Mouse (Mus musculus): Measurements from ENCODE around the gene Bloc1s6. TPM values are rescaled to one million over a fixed set of nuclear protein-coding genes. Genes with fewer than 3 reads are reported as not detected.
A peak's percentile ranks its signal among the peaks of the same experiment; 100 is the strongest.

The Bloc1s6 gene
- polyA plus RNA-seq, 1 experiment from 2014 or later = 49.9 TPM

DNA sequence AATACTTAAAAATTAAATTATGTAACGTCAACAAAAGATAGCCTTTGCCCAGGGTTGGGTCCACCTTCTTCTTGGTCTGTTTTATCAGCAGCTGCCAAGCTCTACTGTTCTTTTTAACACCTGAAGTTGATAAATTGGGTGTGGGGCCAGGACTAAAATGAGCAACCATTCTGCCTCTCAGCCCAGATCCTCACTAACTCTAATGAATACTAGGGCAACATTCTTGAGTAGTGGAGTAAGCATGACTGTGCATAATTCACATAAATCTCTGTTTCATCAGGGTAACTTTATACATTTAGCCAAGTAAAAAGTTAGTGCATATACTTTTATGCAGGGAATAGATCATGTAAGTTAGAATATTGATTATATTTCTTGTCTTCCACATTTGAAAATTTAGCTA lies 37.2 kb downstream of the Bloc1s6 start:
- H3K27ac ChIP-seq (ENCODE audit: low read length) = no peak overlapping the region
- 56% methylated on average over 1 of the region's 1 CpGs for WGBS
- H3K9me3 ChIP-seq (replicated peaks; ENCODE audit: control insufficient read depth, low read length) = no peaks in the 10 kb centered on the region
- H3K4me2 ChIP-seq (ENCODE audit: low read depth, low read length) = no peak overlapping the region
- no peak overlapping the region for H3K9ac ChIP-seq (ENCODE audit: low read length)
- no peak for ATAC-seq (ENCODE audit: insufficient read depth, low FRiP score)
- H3K4me3 ChIP-seq (replicated peaks; ENCODE audit: low read length) = no peak overlapping the region
- H3K36me3 ChIP-seq (ENCODE audit: control insufficient read depth, insufficient read depth, low read length) = no peaks in the 10 kb centered on the region
- H3K4me1 ChIP-seq (ENCODE audit: control insufficient read depth, insufficient read depth, low read length) = 0 out of 2 replicates have a peak, but pooled peaks cover 4% of the 10 kb centered on the region
- H3K27me3 ChIP-seq (ENCODE audit: control insufficient read depth, insufficient read depth, low read length) = no peaks in the 10 kb centered on the region

DNA sequence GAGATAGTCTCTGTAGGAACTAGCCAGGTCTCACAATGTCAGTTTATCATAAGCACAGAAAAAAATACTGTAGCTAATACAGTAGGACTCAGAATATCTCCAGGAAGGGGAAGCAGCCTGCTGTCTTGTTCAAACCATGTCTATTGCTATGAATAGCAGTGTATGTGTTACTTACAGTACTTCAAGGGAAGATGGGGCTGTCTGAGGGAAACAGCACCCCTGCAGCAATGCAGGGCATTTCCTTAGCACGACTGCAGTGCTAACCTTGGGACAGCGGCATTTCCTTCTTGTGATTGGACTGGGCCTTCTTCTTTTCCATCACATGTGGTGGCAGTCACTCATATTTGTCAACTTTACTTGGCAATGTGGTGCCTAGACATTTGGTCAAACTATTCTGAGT lies 38.5 kb downstream of the Bloc1s6 start:
- Histone ChIP-seq H3K4me3 (replicated peaks; ENCODE audit: low read length) (no peak overlapping the region), H3K9me3 (replicated peaks; ENCODE audit: control insufficient read depth, low read length) (no peaks in the 10 kb centered on the region), H3K4me1 (ENCODE audit: control insufficient read depth, insufficient read depth, low read length) (0 out of 2 replicates have a peak, but pooled peaks cover 4% of the 10 kb centered on the region), H3K36me3 (ENCODE audit: control insufficient read depth, insufficient read depth, low read length) (no peaks in the 10 kb centered on the region), H3K27ac (ENCODE audit: low read length) (no peak overlapping the region), H3K4me2 (ENCODE audit: low read depth, low read length) (no peak overlapping the region), H3K27me3 (ENCODE audit: control insufficient read depth, insufficient read depth, low read length) (no peaks in the 10 kb centered on the region), H3K9ac (ENCODE audit: low read length) (no peak overlapping the region)
- ATAC-seq (ENCODE audit: insufficient read depth, low FRiP score) = no peak
- 72% methylated on average over 2 of the region's 2 CpGs for WGBS

DNA sequence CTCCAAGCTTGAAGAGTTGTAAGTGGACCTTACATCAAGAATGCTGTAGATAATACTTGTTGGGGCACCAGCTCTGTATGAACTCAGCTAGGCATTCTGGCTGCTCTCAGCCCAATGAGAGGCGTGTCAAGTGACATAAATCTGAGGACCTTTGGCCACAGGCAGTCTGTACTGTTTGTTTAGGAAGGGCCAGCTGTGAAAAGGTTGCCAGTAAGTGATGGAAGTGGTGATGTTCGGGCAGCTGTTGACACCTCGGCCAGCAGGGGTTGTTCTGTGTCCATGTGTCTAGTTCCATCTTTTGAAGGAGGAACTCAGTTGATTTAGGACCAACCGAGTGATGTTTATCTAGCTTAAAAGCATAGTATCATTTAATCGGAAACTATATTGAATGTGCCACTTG lies 41.7 kb downstream of the Bloc1s6 start:
- Histone ChIP-seq H3K9me3 (replicated peaks; ENCODE audit: control insufficient read depth, low read length) (no peaks in the 10 kb centered on the region), H3K27me3 (ENCODE audit: control insufficient read depth, insufficient read depth, low read length) (no peaks in the 10 kb centered on the region), H3K4me2 (ENCODE audit: low read depth, low read length) (no peak overlapping the region), H3K27ac (ENCODE audit: low read length) (no peak overlapping the region), H3K9ac (ENCODE audit: low read length) (no peak overlapping the region), H3K36me3 (ENCODE audit: control insufficient read depth, insufficient read depth, low read length) (no peaks in the 10 kb centered on the region), H3K4me3 (replicated peaks; ENCODE audit: low read length) (no peak overlapping the region), H3K4me1 (ENCODE audit: control insufficient read depth, insufficient read depth, low read length) (0 out of 2 replicates have a peak, but pooled peaks cover 4% of the 10 kb centered on the region)
- ATAC-seq (ENCODE audit: insufficient read depth, low FRiP score) = no peak
- WGBS = 33% methylated on average over 5 of the region's 5 CpGs

DNA sequence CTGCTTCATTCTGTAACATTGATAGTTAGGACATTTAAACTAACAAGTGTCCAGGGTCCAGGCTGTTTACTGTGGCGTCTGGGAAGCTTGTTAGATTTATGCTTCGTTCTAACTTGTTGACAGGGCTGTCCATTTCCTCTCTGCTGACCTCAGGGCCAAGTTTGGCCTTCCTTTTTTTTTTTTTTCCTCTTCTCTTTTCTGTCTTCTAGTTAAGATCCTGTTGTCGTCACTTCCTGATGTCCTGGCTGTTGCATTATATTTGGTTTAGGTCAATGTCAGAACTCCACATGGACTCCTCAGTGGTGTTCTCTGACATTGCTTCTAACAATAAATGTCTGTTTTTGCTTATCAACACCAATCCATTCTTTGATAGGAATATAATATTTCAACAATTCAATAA lies 42.1 kb downstream of the Bloc1s6 start:
- Histone ChIP-seq H3K36me3 (ENCODE audit: control insufficient read depth, insufficient read depth, low read length) (no peaks in the 10 kb centered on the region), H3K27ac (ENCODE audit: low read length) (no peak overlapping the region), H3K9ac (ENCODE audit: low read length) (no peak overlapping the region), H3K4me1 (ENCODE audit: control insufficient read depth, insufficient read depth, low read length) (0 out of 2 replicates have a peak, but pooled peaks cover 4% of the 10 kb centered on the region), H3K27me3 (ENCODE audit: control insufficient read depth, insufficient read depth, low read length) (no peaks in the 10 kb centered on the region), H3K4me2 (ENCODE audit: low read depth, low read length) (no peak overlapping the region), H3K4me3 (replicated peaks; ENCODE audit: low read length) (no peak overlapping the region), H3K9me3 (replicated peaks; ENCODE audit: control insufficient read depth, low read length) (no peaks in the 10 kb centered on the region)
- WGBS = 41% methylated on average over 3 of the region's 3 CpGs
- ATAC-seq (ENCODE audit: insufficient read depth, low FRiP score) = no peak

DNA sequence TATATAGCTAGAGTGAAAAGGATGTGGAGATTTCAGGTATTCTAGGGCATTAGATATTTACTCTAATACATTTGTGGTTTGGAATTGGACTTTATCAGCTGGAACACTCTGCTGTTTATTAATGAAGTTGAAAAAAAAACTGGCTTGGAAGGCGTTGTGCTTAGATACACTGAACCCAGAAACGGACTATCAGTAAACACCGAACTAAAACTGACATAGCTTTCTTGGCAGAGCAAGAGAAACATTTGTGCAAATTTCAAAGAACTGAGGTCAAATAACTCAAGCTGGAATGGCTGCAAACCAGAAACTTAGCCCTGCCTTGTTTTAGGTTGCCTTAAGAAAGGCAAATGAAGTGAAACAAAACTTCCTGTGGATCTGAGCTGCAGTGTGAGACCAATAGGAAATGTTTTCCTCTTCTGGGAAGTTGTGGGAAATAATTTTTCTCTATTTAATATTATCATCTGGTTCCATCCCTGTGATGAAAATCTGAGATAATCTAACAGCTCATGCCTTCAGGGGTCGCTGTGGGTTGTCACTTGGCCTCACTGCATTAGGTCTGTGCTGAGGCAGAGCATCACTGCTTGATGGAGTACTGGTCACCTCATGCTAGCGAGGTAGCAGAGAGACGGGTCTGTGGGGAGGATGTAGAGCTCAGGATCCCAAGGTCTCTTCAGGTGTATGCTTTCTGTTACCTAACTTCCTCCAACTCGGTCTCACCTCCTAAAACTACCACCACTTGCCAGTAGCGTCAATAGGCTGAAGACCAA lies 43.5 kb downstream of the Bloc1s6 start:
- no peak for ATAC-seq (ENCODE audit: insufficient read depth, low FRiP score)
- Histone ChIP-seq H3K9ac (ENCODE audit: low read length) (no peak overlapping the region), H3K27me3 (ENCODE audit: control insufficient read depth, insufficient read depth, low read length) (no peaks in the 10 kb centered on the region), H3K9me3 (replicated peaks; ENCODE audit: control insufficient read depth, low read length) (no peaks in the 10 kb centered on the region), H3K4me2 (ENCODE audit: low read depth, low read length) (0 out of 2 replicates have a peak overlapping the region, but pooled peaks have one; percentile 8), H3K4me3 (replicated peaks; ENCODE audit: low read length) (no peak overlapping the region), H3K4me1 (ENCODE audit: control insufficient read depth, insufficient read depth, low read length) (0 out of 2 replicates have a peak, but pooled peaks cover 4% of the 10 kb centered on the region), H3K36me3 (ENCODE audit: control insufficient read depth, insufficient read depth, low read length) (no peaks in the 10 kb centered on the region), H3K27ac (ENCODE audit: low read length) (no peak overlapping the region)
- 56% methylated on average over 8 of the region's 8 CpGs for WGBS

DNA sequence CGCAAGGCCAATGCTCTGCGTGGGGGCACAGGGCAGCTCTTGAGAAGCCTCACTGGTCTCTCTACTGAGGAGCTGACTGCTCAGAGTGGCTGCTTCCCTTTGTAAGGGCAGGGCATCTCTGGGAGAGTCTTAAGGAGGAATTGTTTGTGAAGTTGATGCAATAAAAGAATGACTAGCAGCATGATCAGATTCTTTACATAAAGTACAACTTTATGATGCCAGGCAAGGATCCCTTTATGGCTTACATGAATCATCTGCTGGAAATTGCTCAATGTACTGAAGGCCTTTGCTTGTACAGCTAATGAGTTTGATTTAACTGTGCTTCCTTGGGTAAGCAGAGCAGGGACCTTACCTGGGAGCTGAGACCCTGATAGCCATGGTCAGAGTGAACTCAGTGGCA lies 45.4 kb downstream of the Bloc1s6 start:
- WGBS = 74% methylated on average over 2 of the region's 2 CpGs

DNA sequence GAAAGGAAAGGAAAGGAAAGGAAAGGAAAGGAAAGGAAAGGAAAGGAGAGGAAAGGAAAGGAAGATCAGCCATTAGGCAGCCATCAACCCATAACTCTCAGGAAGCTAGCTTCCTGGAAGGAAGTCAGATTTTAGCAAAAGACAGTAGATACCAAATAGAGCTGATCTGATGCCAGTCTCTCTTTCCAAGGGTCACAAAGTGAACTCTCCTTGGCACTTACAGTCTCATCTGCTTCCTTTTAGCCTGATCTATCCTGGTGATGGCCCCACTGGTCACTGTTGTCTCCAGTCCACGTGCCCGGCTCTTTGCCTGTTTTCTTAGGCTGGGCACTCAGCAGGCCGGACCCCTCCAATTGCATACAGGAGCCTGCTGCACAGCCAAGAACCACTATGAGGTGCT lies 46.4 kb downstream of the Bloc1s6 start:
- H3K9me3 ChIP-seq (replicated peaks; ENCODE audit: control insufficient read depth, low read length) = no peaks in the 10 kb centered on the region
- H3K4me1 ChIP-seq (ENCODE audit: control insufficient read depth, insufficient read depth, low read length) = 0 out of 2 replicates have a peak, but pooled peaks cover 3% of the 10 kb centered on the region
- 92% methylated on average over 3 of the region's 3 CpGs for WGBS
- no peak overlapping the region for H3K4me2 ChIP-seq (ENCODE audit: low read depth, low read length)
- no peak overlapping the region for H3K9ac ChIP-seq (ENCODE audit: low read length)
- no peak overlapping the region for H3K27ac ChIP-seq (ENCODE audit: low read length)
- no peak for ATAC-seq (ENCODE audit: insufficient read depth, low FRiP score)
- no peak overlapping the region for H3K4me3 ChIP-seq (replicated peaks; ENCODE audit: low read length)
- no peaks in the 10 kb centered on the region for H3K27me3 ChIP-seq (ENCODE audit: control insufficient read depth, insufficient read depth, low read length)
- H3K36me3 ChIP-seq (ENCODE audit: control insufficient read depth, insufficient read depth, low read length) = no peaks in the 10 kb centered on the region

More for the DNA sequence above, 45.4 kb downstream of the Bloc1s6 start:
- no peak overlapping the region for H3K9ac ChIP-seq (ENCODE audit: low read length)
- 0 out of 2 replicates have a peak, but pooled peaks cover 4% of the 10 kb centered on the region for H3K4me1 ChIP-seq (ENCODE audit: control insufficient read depth, insufficient read depth, low read length)
- H3K4me3 ChIP-seq (replicated peaks; ENCODE audit: low read length) = no peak overlapping the region
- H3K9me3 ChIP-seq (replicated peaks; ENCODE audit: control insufficient read depth, low read length) = no peaks in the 10 kb centered on the region
- H3K36me3 ChIP-seq (ENCODE audit: control insufficient read depth, insufficient read depth, low read length) = no peaks in the 10 kb centered on the region
- no peak for ATAC-seq (ENCODE audit: insufficient read depth, low FRiP score)
- no peak overlapping the region; the same call in 1 of the 2 replicates for H3K27ac ChIP-seq (ENCODE audit: low read length)
- no peak overlapping the region for H3K4me2 ChIP-seq (ENCODE audit: low read depth, low read length)
- no peaks in the 10 kb centered on the region for H3K27me3 ChIP-seq (ENCODE audit: control insufficient read depth, insufficient read depth, low read length)

DNA sequence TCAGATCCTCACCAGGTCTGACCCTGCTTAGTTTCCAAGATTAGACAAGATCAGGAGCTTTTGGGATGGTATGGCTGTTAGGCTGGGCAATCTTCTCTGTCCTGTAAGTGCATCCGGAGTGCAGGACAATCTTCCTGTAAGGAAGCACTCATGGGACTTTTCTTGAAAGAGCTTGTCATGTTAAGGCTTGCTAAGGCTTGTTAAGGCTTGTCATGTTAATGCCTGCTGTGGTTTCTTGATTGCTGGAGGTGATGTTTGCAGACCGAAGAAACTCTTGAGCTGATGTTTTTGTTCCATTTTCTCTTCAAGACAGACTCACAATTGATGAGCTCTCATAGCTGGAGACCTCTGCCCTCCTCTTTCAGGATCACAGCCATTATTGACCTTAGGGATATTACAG lies 47.9 kb downstream of the Bloc1s6 start:
- H3K4me1 ChIP-seq (ENCODE audit: control insufficient read depth, insufficient read depth, low read length) = no peaks in the 10 kb centered on the region
- H3K9ac ChIP-seq (ENCODE audit: low read length) = no peak overlapping the region
- no peak for ATAC-seq (ENCODE audit: insufficient read depth, low FRiP score)
- H3K36me3 ChIP-seq (ENCODE audit: control insufficient read depth, insufficient read depth, low read length) = no peaks in the 10 kb centered on the region
- H3K27me3 ChIP-seq (ENCODE audit: control insufficient read depth, insufficient read depth, low read length) = no peaks in the 10 kb centered on the region
- no peak overlapping the region for H3K4me3 ChIP-seq (replicated peaks; ENCODE audit: low read length)
- whole genome bisulfite sequencing = 71% methylated on average over 2 of the region's 2 CpGs
- no peak overlapping the region for H3K27ac ChIP-seq (ENCODE audit: low read length)
- no peak overlapping the region for H3K4me2 ChIP-seq (ENCODE audit: low read depth, low read length)
- no peaks in the 10 kb centered on the region for H3K9me3 ChIP-seq (replicated peaks; ENCODE audit: control insufficient read depth, low read length)

DNA sequence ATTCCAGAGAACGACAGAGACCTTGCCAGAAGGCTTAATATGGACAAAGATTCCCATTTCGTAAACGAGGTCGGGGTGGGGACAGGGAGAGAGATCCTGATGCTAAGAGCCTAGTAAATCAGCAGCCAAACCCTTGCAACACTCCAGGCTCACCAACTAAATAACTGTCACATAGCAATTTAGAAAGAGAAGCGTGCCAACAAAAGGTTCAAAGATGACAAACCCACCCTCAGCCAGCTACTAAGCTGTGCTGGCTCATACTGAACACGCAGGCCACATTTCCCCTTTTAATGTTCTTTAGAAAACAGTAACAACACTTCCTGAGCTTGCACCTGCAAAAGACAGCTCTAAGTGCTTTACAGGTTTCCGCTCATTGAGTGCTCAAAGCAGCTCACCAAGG lies 51.0 kb downstream of the Bloc1s6 start:
- Histone ChIP-seq H3K9ac (ENCODE audit: low read length) (no peak overlapping the region), H3K4me1 (ENCODE audit: control insufficient read depth, insufficient read depth, low read length) (no peaks in the 10 kb centered on the region), H3K27me3 (ENCODE audit: control insufficient read depth, insufficient read depth, low read length) (no peaks in the 10 kb centered on the region), H3K9me3 (replicated peaks; ENCODE audit: control insufficient read depth, low read length) (no peaks in the 10 kb centered on the region), H3K36me3 (ENCODE audit: control insufficient read depth, insufficient read depth, low read length) (no peaks in the 10 kb centered on the region), H3K4me3 (replicated peaks; ENCODE audit: low read length) (no peak overlapping the region), H3K4me2 (ENCODE audit: low read depth, low read length) (no peak overlapping the region), H3K27ac (ENCODE audit: low read length) (no peak overlapping the region)
- WGBS = 67% methylated on average over 7 of the region's 7 CpGs
- no peak for ATAC-seq (ENCODE audit: insufficient read depth, low FRiP score)

Data from stomach, embryonic 16.5 days (tissue).